Mouse (Mus musculus): ENCODE results near the gene Pkd1l1. TPM values are rescaled to one million over a fixed set of nuclear protein-coding genes. Genes with fewer than 3 reads are reported as not detected.

Pkd1l1 gene
- 0.05 and 0.13 TPM in 2 replicates for polyA plus RNA-seq (2016; fragmentation: Nextera tagmentation; extraction: Ambion mirVana)

DNA sequence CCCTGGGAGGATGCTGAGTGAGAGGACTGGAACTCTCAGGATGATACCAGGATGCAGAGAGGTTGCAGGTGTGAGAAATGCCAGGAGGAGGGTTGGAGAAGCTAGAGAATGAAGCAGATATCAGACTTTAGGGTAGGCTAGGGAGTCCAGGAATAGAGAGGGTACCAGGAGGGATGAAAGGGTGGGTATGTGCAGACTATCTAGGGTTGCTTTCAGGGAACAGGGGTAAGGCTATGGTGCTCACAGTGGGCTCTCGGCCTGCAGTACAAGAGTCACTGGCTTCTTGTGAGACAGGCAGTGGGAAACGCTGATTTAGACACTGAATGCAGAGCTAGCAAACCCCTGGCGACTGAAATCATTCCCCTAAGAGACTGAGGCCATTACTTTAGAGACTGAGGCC is at the start of gene Pkd1l1:
TSS of gene Pkd1l1 (minus strand) at position 101 of the 400 bp plus-strand sequence.
- no peak within 1 kb of the TSS for H3K4me3 ChIP-seq
- ATAC-seq (ENCODE audit: low FRiP score) = no peak
- H3K36me3 ChIP-seq = no peaks in the 10 kb centered on the region
- no peaks in the 10 kb centered on the region for H3K4me1 ChIP-seq
- no peak within 1 kb of the TSS for H3K4me2 ChIP-seq (replicated peaks)
- 63% methylated on average over 3 of the region's 3 CpGs for WGBS
- no peak within 1 kb of the TSS for H3K27ac ChIP-seq
- no peaks in the 10 kb centered on the region; the same call in 1 of the 2 replicates for H3K27me3 ChIP-seq
- H3K9ac ChIP-seq = no peak within 1 kb of the TSS
- H3K9me3 ChIP-seq (replicated peaks) = no peaks in the 10 kb centered on the region

GRCm38 (mm10) chr11:9020207-9020606 is 47.1 kb upstream of the Pkd1l1 start:
- Histone ChIP-seq H3K4me2 (replicated peaks) (no peak overlapping the region), H3K27me3 (no peaks in the 10 kb centered on the region), H3K9me3 (replicated peaks) (no peaks in the 10 kb centered on the region), H3K36me3 (no peaks in the 10 kb centered on the region), H3K4me3 (no peak overlapping the region), H3K4me1 (no peaks in the 10 kb centered on the region), H3K9ac (no peak overlapping the region), H3K27ac (no peak overlapping the region)
- WGBS = 94% methylated on average over 5 of the region's 5 CpGs
- ATAC-seq (ENCODE audit: low FRiP score) = no peak

GRCm38 (mm10) chr11:9018491-9019267 is 45.6 kb upstream of the Pkd1l1 start:
- ATAC-seq (ENCODE audit: low FRiP score) = no peak
- WGBS = 83% methylated on average over 6 of the region's 6 CpGs
- Histone ChIP-seq H3K9me3 (replicated peaks) (no peaks in the 10 kb centered on the region), H3K9ac (no peak overlapping the region), H3K27ac (no peak overlapping the region), H3K27me3 (no peaks in the 10 kb centered on the region), H3K4me2 (replicated peaks) (no peak overlapping the region), H3K36me3 (no peaks in the 10 kb centered on the region), H3K4me3 (no peak overlapping the region), H3K4me1 (no peaks in the 10 kb centered on the region)

- no peaks in the 10 kb centered on the region for H3K27me3 ChIP-seq
- WGBS = 84% methylated on average over 3 of the region's 3 CpGs
- H3K4me1 ChIP-seq = peaks cover 7% of the 10 kb centered on the region
- no peaks in the 10 kb centered on the region for H3K36me3 ChIP-seq
- H3K4me3 ChIP-seq = no peak overlapping the region
- no peak overlapping the region for H3K9ac ChIP-seq
- no peak for ATAC-seq (ENCODE audit: low FRiP score)
- H3K9me3 ChIP-seq (replicated peaks) = no peaks in the 10 kb centered on the region
- H3K27ac ChIP-seq = no peak overlapping the region
- no peak overlapping the region for H3K4me2 ChIP-seq (replicated peaks)
Observed at GRCm38 (mm10) chr11:9014740-9015139, 41.7 kb upstream of the Pkd1l1 start.

- H3K27ac ChIP-seq = no peak overlapping the region
- peak overlapping the region; percentile 79 for H3K9ac ChIP-seq
- H3K4me3 ChIP-seq = peak overlapping the region; percentile 74
- H3K4me2 ChIP-seq (replicated peaks) = peak overlapping the region; percentile 70
- ATAC-seq (ENCODE audit: low FRiP score) = peak; percentile 43
- no peaks in the 10 kb centered on the region for H3K9me3 ChIP-seq (replicated peaks)
- H3K36me3 ChIP-seq = 0 out of 2 replicates have a peak, but pooled peaks cover 5% of the 10 kb centered on the region
- no peaks in the 10 kb centered on the region for H3K27me3 ChIP-seq
- WGBS = 2% methylated on average over 3 of the region's 3 CpGs
- peaks cover 9% of the 10 kb centered on the region for H3K4me1 ChIP-seq
Observed at GRCm38 (mm10) chr11:9011348-9011747, 38.3 kb upstream of the Pkd1l1 start.

- Histone ChIP-seq H3K36me3 (0 out of 2 replicates have a peak, but pooled peaks cover 8% of the 10 kb centered on the region), H3K9ac (peak within 1 kb of the TSS; percentile 79), H3K4me1 (peaks cover 9% of the 10 kb centered on the region), H3K9me3 (replicated peaks) (no peaks in the 10 kb centered on the region), H3K27me3 (no peaks in the 10 kb centered on the region), H3K4me3 (peak within 1 kb of the TSS; percentile 74), H3K27ac (peak within 1 kb of the TSS; percentile 81), H3K4me2 (replicated peaks) (peak within 1 kb of the TSS; percentile 70)
- ATAC-seq (ENCODE audit: low FRiP score) = peak; percentile 95
- WGBS = under 1% methylated on average over 43 of the region's 43 CpGs
Observed at GRCm38 (mm10) chr11:9010853-9011339, 37.8 kb upstream of the Pkd1l1 start, which contains the start of gene Hus1. Gene Hus1 (minus strand): TSS chr11:9011191.

DNA sequence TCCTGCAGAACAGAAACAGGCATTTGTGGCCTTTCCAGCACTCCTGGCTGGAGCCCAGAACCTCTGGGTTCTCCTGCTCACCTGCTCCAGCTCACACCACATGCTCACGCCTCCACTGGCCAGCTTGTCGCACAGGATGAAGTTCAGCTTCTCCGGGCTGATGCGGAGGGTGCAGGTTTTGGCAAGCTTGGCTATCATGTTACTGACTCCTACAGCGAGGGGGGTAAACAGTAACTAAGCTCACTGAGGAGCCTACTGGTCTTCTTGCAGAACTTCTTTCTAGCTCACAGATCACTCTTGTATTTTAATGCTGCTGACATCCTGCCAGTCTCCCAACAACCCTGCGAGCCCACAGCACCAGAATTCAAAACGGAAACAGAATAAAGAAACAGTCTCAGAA is 37.4 kb upstream of the Pkd1l1 start:
- Histone ChIP-seq H3K4me1 (peaks cover 9% of the 10 kb centered on the region), H3K27ac (peak overlapping the region; percentile 81), H3K27me3 (no peaks in the 10 kb centered on the region), H3K9me3 (replicated peaks) (no peaks in the 10 kb centered on the region), H3K4me3 (peak overlapping the region; percentile 74), H3K36me3 (peaks cover 11% of the 10 kb centered on the region; the same call in 1 of the 2 replicates), H3K4me2 (replicated peaks) (peak overlapping the region; percentile 70), H3K9ac (peak overlapping the region; percentile 79)
- WGBS = under 1% methylated on average over 7 of the region's 7 CpGs
- peak; percentile 70 for ATAC-seq (ENCODE audit: low FRiP score)

- Histone ChIP-seq H3K27me3 (no peaks in the 10 kb centered on the region), H3K4me1 (peaks cover 9% of the 10 kb centered on the region), H3K4me2 (replicated peaks) (no peak overlapping the region), H3K27ac (no peak overlapping the region), H3K9me3 (replicated peaks) (no peaks in the 10 kb centered on the region), H3K36me3 (peaks cover 28% of the 10 kb centered on the region), H3K9ac (no peak overlapping the region), H3K4me3 (no peak overlapping the region)
- no peak for ATAC-seq (ENCODE audit: low FRiP score)
- WGBS = 92% methylated on average over 5 of the region's 5 CpGs
Observed at GRCm38 (mm10) chr11:9008761-9009160, 35.7 kb upstream of the Pkd1l1 start.

GRCm38 (mm10) chr11:8988084-8988483 is 15.0 kb upstream of the Pkd1l1 start:
- no peak for ATAC-seq (ENCODE audit: low FRiP score)
- H3K9ac ChIP-seq = no peak overlapping the region

DNA sequence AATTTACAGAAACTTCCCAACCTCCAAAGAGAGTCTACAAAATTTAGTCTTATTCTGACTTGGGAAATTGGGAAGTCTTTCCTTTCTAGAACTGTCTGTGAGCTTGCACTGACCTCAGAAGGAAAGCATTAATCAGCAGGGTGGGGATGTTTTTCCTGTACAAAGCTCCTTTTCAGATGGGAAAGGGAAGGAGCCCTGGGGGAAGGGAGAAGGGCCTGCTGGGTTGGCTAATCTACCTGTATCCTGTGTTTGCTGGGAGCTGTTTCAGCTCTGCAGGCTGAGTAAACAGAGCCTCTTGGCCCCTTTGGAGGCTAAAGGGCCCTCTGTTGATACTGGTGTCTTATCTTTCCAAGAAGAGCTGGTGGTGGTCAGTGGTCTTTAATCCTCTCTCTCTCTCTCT is 13.0 kb upstream of the Pkd1l1 start:
- Histone ChIP-seq H3K4me1 (no peaks in the 10 kb centered on the region; the same call in 1 of the 2 replicates), H3K9ac (no peak overlapping the region)
- no peak for ATAC-seq (ENCODE audit: low FRiP score)

More at GRCm38 (mm10) chr11:8988084-8988483, 15.0 kb upstream of the Pkd1l1 start:
- WGBS = 67% methylated on average over 4 of the region's 4 CpGs
- Histone ChIP-seq H3K27ac (no peak overlapping the region), H3K4me2 (replicated peaks) (no peak overlapping the region), H3K4me3 (no peak overlapping the region), H3K27me3 (0 out of 2 replicates have a peak, but pooled peaks cover 8% of the 10 kb centered on the region), H3K36me3 (peaks cover 20% of the 10 kb centered on the region), H3K9me3 (replicated peaks) (no peaks in the 10 kb centered on the region), H3K4me1 (no peaks in the 10 kb centered on the region; the same call in 1 of the 2 replicates)

DNA sequence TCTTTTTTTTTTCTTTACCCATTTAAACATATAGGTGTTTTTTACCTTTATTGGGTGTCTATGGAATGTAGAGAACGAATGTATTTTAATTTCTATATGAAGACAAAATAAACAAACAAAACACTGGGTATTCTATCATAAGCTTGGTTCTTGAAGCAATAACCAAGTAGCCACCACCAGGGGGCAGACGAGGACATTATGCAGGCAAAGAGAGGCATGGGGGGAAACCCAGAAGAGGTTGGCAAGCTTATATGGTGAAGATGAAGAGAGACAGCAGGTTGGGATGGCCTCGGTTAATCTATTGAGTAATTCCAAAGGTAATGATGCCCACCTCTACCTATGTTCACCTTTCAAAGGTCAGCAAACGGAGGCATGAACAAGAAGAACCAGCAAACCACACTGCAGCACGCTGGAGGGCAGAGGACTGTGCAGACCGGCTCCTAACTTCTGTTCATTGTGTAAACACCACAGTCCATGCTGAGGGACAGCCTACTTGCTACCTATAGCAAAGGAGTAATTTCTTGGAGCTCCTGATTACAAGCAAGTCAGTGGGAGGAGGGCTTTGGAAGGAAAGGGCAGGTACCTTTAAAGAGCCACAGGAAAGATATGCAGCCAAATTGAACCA is 10.3 kb upstream of the Pkd1l1 start:
- H3K4me1 ChIP-seq = no peaks in the 10 kb centered on the region; the same call in 1 of the 2 replicates
- no peak for ATAC-seq (ENCODE audit: low FRiP score)
- no peak overlapping the region for H3K9ac ChIP-seq
- no peak overlapping the region for H3K4me3 ChIP-seq
- no peaks in the 10 kb centered on the region for H3K36me3 ChIP-seq
- no peak overlapping the region for H3K4me2 ChIP-seq (replicated peaks)
- no peak overlapping the region for H3K27ac ChIP-seq
- H3K27me3 ChIP-seq = 0 out of 2 replicates have a peak, but pooled peaks cover 8% of the 10 kb centered on the region
- no peaks in the 10 kb centered on the region for H3K9me3 ChIP-seq (replicated peaks)
- 45% methylated on average over 6 of the region's 6 CpGs for WGBS

More for the DNA sequence above, 13.0 kb upstream of the Pkd1l1 start:
- Histone ChIP-seq H3K27ac (no peak overlapping the region), H3K4me2 (replicated peaks) (no peak overlapping the region), H3K9me3 (replicated peaks) (no peaks in the 10 kb centered on the region), H3K36me3 (peaks cover 2% of the 10 kb centered on the region), H3K27me3 (0 out of 2 replicates have a peak, but pooled peaks cover 8% of the 10 kb centered on the region), H3K4me3 (no peak overlapping the region)

DNA sequence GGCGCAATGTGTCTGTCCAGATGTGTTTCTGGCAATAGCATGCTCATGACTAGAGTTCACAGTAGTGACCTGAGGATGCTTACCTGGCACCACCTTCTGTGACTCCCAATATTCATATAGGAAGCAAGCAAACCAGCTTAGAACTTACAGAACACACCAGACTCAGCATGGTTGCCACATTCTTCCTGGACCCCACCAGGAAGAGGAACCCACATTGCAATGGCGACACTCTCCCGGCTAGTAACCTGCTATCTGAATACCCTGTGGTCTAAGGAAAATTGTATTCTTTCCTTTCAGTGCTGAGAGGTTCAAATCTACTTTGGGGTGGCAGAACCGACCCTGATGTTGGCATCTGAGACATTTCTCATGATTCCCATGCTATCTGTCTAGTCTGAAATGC is 5.1 kb upstream of the Pkd1l1 start:
- Histone ChIP-seq H3K9ac (no peak overlapping the region), H3K27ac (no peak overlapping the region), H3K36me3 (no peaks in the 10 kb centered on the region), H3K27me3 (no peaks in the 10 kb centered on the region; the same call in 1 of the 2 replicates), H3K4me3 (no peak overlapping the region), H3K4me1 (no peaks in the 10 kb centered on the region), H3K9me3 (replicated peaks) (no peaks in the 10 kb centered on the region), H3K4me2 (replicated peaks) (no peak overlapping the region)
- ATAC-seq (ENCODE audit: low FRiP score) = no peak
- WGBS = 87% methylated on average over 4 of the region's 4 CpGs
